Mouse (Mus musculus): Measurements from ENCODE around the gene Npnt.

- TF ChIP-seq POLR2A (IDR thresholded peaks at IDR 0.05; ENCODE audit: insufficient read depth, low read length): no peak
- no peak for TF ChIP-seq EP300 (IDR thresholded peaks at IDR 0.05; ENCODE audit: insufficient read depth, low read depth, low read length)
- no peak for TF ChIP-seq CTCF (IDR thresholded peaks at IDR 0.05; ENCODE audit: low read depth, low read length)
Measured at GRCm38 (mm10) chr3:132864986-132865385, 85.1 kb downstream of the Npnt start.
